Mouse (Mus musculus) stomach, embryonic 14.5 days (tissue): ENCODE results near the gene Spn. TPM values are rescaled to one million over a fixed set of nuclear protein-coding genes. Genes with fewer than 3 reads are reported as not detected.
"Not testable (repeated sequence)": the region's sequence is repeated elsewhere in the genome, so short reads cannot be mapped to it uniquely, and the experiment has no call there.

Source experiments
- ATAC-seq: fragments of 200-750 bp; cut with Nextera tagmentation; 2 replicates; pipeline ENCODE4 v1.8.0; 2017; ENCODE audit warnings: low read depth, moderate TSS enrichment; ENCODE audit not compliant: insufficient number of reproducible peaks, insufficient read depth, low FRiP score
- H3K27ac ChIP-seq: fragments of 300-500 bp; sonication (generic); 2 replicates; pipeline ENCODE4 v1.5.1; 2014; ENCODE audit warnings: mild to moderate bottlenecking, low read length, moderate library complexity, mixed read lengths
- H3K27me3 ChIP-seq: fragments of 300-500 bp; sonication (generic); 2 replicates; pipeline ENCODE4 v1.6.1; 2014; ENCODE audit warnings: low read length, control low read depth, mixed read lengths; ENCODE audit not compliant: control insufficient read depth, insufficient read depth
- H3K36me3 ChIP-seq: fragments of 300-500 bp; sonication (generic); 2 replicates; pipeline ENCODE4 v1.6.1; 2014; ENCODE audit warnings: mild to moderate bottlenecking, control low read depth, low read length, moderate library complexity, mixed read lengths; ENCODE audit not compliant: control insufficient read depth, insufficient read depth
- H3K4me1 ChIP-seq: fragments of 300-500 bp; sonication (generic); 2 replicates; pipeline ENCODE4 v1.6.1; 2014; ENCODE audit warnings: low read length, control low read depth, mixed read lengths; ENCODE audit not compliant: control insufficient read depth, insufficient read depth
- H3K4me2 ChIP-seq: fragments of 300-500 bp; sonication (generic); replicated peaks from 2 replicates; pipeline ENCODE4 v1.6.1; 2014; ENCODE audit warnings: low read depth, low read length, control low read depth
- H3K4me3 ChIP-seq: fragments of 300-500 bp; sonication (generic); 2 replicates; pipeline ENCODE4 v1.5.1; 2014; ENCODE audit warnings: low read depth, low read length, control low read depth
- H3K9ac ChIP-seq: fragments of 300-500 bp; sonication (generic); replicated peaks from 2 replicates; pipeline ENCODE4 v1.6.1; 2014; ENCODE audit warnings: low read depth, mild to moderate bottlenecking, control low read depth, low read length, moderate library complexity, mixed read lengths
- H3K9me3 ChIP-seq: fragments of 300-500 bp; sonication (generic); 2 replicates; pipeline ENCODE4 v1.6.1; 2016; ENCODE audit warnings: low read depth, low read length, control low read depth; ENCODE audit not compliant: control insufficient read depth
- WGBS: fragments of 180-500 bp; shearing (Covaris S2); extraction: QIAGEN DNeasy Blood & Tissue Kit; methylation state at CpG from one replicate; pipeline ENCODE4 v1.1.7; 2014; 5-methylcytosine and 5-hydroxymethylcytosine counted together
- polyA plus RNA-seq: library from polyadenylated mRNA; unstranded; fragments of >200 nt; fragmentation: Nextera tagmentation; extraction: Ambion mirVana; gene quantifications from 2 replicates; pipeline ENCODE4 v1.2.1, GENCODE M21; 2014

The Spn gene
- polyA plus RNA-seq, 1 experiment from 2014 or later, result 0.33 TPM

DNA sequence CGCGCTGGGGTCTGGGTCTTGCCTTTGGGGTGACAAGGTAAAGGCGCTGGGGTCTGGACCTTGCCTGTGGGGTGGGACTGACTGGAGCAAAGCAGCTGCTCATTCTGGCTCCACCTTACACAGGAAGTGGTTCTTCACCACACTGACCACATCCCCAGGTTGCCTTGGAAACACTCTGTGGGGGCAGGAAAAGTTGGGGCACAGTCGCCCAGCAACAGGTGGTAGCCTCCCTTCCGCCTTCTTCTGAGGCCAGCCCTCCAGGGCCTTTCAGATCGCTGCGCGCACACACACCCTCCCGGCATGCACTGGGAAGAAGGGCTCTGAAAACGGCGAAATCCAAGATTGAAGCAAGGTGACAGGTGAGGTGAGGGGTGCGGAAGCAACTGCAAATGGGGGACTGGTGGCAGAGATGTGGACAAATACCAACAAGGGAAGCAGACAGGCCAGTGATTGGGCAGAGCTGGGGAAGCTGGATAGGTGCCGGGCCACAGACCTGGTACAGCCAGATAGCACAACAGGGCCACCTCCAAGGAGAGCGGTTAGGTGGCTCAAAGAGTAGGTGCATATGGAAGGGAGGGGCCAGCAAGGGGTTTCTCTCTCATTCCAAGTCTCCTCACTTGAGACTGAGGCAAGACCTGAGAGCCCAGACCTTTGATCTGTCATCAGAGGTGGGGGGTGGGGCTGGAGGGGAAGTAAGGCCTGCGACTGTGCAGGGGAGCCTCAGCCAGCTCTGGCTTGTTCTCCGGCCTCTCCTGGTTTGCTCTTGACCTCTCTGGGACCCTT lies 46.3 kb downstream of the Spn start, which contains the start of gene AI467606:
Gene AI467606, plus strand, starts transcription at position 246 of the 783 bp plus-strand sequence.
- peak; percentile 50; the same call in 1 of the 2 replicates for ATAC-seq
- WGBS, result 56% methylated on average over 16 of the region's 16 CpGs
- Histone ChIP-seq H3K4me1 (0 out of 2 replicates have a peak, but pooled peaks cover 3% of the 10 kb centered on the region), H3K4me3 (no peak within 1 kb of the TSS; the same call in 1 of the 2 replicates), H3K4me2 (peak within 1 kb of the TSS; percentile 10; the same call in 1 of the 2 replicates), H3K36me3 (no peaks in the 10 kb centered on the region), H3K9me3 (no peaks in the 10 kb centered on the region), H3K27ac (peak within 1 kb of the TSS; percentile 6; the same call in 1 of the 2 replicates), H3K9ac (no peak within 1 kb of the TSS), H3K27me3 (no peaks in the 10 kb centered on the region)

DNA sequence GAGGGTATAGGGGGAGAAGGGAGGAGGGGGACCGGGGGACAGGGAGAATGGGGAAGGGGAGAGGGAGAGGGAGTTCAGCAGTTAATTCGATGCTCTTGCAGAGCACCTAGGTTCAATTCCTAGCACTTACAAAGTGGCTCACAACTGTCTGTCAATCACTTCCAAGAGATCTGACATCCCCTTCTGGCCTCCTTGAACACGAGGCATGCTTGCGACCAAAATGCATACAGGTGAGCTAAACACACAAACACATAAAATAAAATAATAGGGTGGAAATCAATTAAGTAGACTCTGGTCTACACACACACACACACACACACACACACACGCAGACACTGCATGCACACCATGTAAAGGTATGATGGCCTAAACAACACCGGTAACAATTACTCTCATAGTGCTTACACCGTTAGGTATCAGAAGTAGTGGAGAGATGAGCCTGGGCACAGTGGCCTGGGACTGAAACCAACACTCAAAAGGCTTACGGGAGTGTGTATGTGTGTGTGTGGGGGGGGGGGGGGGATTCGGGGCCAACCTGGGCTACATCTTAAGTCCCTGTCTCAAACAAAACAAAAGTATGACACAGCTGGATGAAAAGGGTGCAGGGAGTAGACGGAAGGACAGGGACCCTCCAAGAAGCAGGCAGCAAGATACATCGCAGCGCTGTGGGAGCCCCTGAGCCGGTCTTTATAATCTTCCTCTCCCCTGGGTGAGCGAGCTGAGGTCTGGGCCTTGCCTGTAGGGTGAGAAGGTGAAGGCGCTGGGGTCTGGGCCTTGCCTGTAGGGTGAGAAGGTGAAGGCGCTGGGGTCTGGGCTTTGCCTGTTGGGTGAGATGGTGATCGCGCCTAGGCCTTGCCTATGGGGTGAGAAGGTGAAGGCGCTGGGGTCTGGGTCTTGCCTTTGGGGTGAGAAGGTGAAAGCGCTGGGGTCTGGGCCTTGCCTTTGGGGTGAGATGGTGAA lies 47.2 kb downstream of the Spn start:
- H3K27ac ChIP-seq, result no peak overlapping the region
- H3K4me3 ChIP-seq, result no peak overlapping the region
- H3K9me3 ChIP-seq, result no peaks in the 10 kb centered on the region
- ATAC-seq, result peak; percentile 5; the same call in 1 of the 2 replicates
- no peaks in the 10 kb centered on the region for H3K36me3 ChIP-seq
- H3K9ac ChIP-seq, result no peak overlapping the region
- H3K4me1 ChIP-seq, result 0 out of 2 replicates have a peak, but pooled peaks cover 3% of the 10 kb centered on the region
- no peaks in the 10 kb centered on the region for H3K27me3 ChIP-seq
- no peak overlapping the region for H3K4me2 ChIP-seq
- WGBS, result 83% methylated on average over 20 of the region's 20 CpGs

DNA sequence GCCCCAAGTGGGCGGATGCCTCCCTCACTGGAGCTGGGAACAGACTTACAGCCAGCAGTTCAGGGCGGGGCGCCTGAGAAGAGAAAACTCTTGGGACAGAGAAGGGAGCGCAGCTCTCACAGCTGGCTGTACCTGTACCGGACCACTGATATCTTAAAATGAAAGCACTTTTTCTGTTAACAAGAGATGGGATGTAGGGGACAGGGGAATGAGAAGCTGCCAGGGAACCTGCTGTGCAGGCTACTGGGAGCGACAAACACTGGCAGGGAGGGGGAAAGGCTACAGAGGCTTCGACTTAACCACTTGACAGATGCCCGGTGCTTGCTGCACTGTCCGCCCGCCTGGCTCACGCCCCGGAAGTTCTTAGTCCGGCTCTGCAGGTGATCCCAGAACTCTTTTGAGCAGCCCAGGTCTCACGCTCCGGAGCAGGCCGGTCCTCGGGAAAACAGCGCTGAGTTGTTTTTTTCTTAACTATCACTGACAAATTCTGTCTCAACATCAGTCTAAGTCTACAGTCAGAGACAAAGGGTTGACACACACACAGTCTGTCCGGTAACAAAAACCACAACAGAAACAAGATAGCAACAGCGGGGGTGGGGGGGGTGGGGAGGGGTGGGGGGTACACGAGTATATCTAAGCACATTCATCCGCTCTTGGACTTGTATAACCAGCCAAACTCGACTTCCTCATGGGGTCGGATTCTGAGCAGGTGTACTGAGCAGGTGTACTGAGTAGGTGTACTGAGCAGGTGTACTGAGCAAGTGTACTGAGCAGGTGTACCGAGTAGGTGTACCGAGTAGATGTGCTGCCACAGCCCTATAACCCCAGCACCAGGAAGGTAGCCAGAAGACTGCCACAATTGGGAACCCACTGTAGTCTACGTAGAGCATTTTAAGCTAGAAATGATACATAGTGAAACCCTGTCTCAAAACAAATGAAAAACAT lies 48.5 kb downstream of the Spn start:
- no peak overlapping the region for H3K4me3 ChIP-seq
- no peaks in the 10 kb centered on the region for H3K9me3 ChIP-seq

DNA sequence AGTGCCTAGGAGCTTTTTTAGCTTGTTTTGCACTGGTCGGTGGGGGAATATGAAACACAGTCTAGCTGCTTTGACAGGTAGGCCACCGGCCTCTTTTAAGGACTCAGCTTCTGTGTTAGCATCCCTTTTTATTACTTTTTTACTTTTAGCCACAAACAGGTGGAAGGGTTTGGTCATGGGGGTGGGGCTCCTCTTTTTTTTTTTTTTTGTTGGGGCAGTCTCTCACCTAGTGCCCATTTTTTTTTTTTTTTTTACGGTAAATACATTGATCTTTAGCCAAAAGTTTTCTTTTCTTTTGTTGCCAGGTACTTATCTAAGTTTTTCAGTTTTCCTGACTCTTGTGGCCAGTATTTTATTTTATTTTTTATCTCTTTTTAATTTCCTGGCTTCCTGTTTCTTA lies 49.5 kb downstream of the Spn start:
- H3K27ac ChIP-seq, result no peak overlapping the region
- no peak overlapping the region for H3K4me2 ChIP-seq
- ATAC-seq, result no peak
- no peaks in the 10 kb centered on the region for H3K36me3 ChIP-seq
- WGBS, result 80% methylated on average over 3 of the region's 3 CpGs
- no peak overlapping the region for H3K9ac ChIP-seq
- H3K27me3 ChIP-seq, result no peaks in the 10 kb centered on the region
- H3K4me3 ChIP-seq, result no peak overlapping the region
- H3K4me1 ChIP-seq, result 0 out of 2 replicates have a peak, but pooled peaks cover 3% of the 10 kb centered on the region
- H3K9me3 ChIP-seq, result no peaks in the 10 kb centered on the region

More for the DNA sequence above, 48.5 kb downstream of the Spn start:
- Histone ChIP-seq H3K9ac (no peak overlapping the region), H3K27ac (no peak overlapping the region), H3K4me2 (peak overlapping the region; percentile 34), H3K27me3 (no peaks in the 10 kb centered on the region), H3K36me3 (no peaks in the 10 kb centered on the region), H3K4me1 (0 out of 2 replicates have a peak, but pooled peaks cover 3% of the 10 kb centered on the region)
- ATAC-seq, result no peak
- WGBS, result 16% methylated on average over 27 of the region's 27 CpGs

DNA sequence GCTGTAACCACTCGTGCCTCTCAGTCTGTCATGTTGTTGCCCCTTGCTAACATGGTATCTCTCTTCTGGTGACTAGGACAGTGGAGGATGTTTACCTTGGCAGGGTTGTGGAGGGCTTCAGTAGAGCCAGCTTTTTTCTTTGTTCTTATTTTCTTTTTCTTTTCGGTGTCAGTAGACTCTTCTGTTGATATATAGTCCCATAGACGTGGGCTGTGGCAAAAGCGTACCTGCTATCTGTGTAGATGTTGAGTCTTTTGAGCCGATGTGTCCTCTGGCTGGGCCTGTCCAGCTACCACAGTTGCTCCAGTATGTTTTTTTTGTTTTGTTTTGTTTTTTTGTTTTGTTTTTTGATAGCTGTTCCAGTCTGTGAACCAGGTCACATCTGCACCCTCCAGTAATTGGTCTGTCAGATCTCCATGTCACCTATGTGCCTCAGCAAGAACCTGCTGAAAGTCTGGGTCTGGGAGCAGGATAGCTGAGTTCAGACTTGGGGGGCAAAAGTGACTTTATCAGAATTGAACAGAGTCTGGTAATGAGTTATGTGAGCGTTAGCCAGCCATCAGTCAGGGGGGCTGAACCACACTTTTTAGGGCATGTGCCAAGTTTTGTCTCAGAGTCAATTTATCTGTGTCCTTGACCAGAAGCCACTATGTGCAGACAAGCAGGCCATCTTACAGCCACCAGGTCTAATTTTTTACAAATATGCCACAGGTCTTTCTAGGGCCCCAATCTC lies 50.2 kb downstream of the Spn start, which contains the start of gene Zg16:
Gene Zg16, minus strand, starts transcription at position 51 of the 733 bp plus-strand sequence.
- H3K4me2 ChIP-seq, H3K4me3 ChIP-seq, H3K4me1 ChIP-seq, H3K9me3 ChIP-seq, H3K27me3 ChIP-seq, ATAC-seq, H3K9ac ChIP-seq, H3K27ac ChIP-seq, H3K36me3 ChIP-seq: not testable (repeated sequence)
- WGBS, result 75% methylated on average over 6 of the region's 6 CpGs

DNA sequence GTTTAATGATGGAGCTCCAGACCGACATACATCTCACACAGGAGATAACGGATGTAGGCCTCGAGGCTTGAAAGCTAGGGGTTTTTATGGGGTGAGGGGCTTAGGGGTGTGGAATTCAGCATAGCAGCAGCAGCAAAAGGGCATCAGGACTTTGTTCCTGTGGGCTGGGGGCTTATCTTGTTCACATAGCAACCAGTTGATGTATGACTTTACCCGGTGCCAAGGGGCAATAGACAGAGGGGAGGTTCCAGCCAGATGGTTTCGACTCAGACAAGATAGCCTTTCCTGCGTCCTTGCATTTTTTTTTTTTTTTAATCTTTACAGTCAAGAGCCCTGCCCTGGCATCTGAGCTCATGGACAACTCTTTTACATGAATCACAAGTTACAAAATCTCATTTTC lies 51.9 kb downstream of the Spn start:
- H3K9ac ChIP-seq, H3K4me3 ChIP-seq, H3K27me3 ChIP-seq, H3K27ac ChIP-seq, ATAC-seq, H3K36me3 ChIP-seq, H3K9me3 ChIP-seq, H3K4me2 ChIP-seq, H3K4me1 ChIP-seq: not testable (repeated sequence)
- 34% methylated on average over 6 of the region's 6 CpGs for WGBS

DNA sequence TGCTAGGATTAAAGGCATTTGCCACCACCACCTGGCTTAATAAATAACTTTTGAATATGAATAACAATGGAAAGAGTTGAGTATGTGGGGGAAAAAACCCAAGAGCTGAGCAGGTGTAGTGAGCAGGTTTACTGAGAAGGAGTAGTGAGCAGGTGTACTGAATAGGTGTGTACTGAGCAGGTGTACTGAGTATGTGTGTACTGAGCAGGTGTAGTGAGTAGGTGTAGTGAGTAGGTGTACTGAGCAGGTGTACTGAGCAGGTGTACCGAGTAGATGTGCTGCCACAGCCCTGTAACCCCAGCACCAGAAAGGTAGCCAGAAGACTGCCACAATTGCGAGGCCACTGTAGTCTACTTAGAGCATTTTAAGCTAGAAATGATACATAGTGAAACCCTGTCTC lies 52.8 kb downstream of the Spn start:
- no peak overlapping the region for H3K4me3 ChIP-seq
- ATAC-seq, result no peak
- H3K27me3 ChIP-seq, result no peaks in the 10 kb centered on the region
- H3K36me3 ChIP-seq, result no peaks in the 10 kb centered on the region
- WGBS, result 67% methylated on average over 2 of the region's 2 CpGs
- no peaks in the 10 kb centered on the region for H3K4me1 ChIP-seq
- H3K9me3 ChIP-seq, result no peaks in the 10 kb centered on the region
- no peak overlapping the region for H3K9ac ChIP-seq
- no peak overlapping the region for H3K4me2 ChIP-seq
- no peak overlapping the region for H3K27ac ChIP-seq
